Mouse (Mus musculus) 416B (cell line): ENCODE data around the gene AA467197.
A peak's percentile ranks its signal among the peaks of the same experiment; 100 is the strongest.

Experiments
- DNase-seq: peaks from one replicate; pipeline ENCODE4 v3.0.0; 2011; ENCODE audit warnings: low read depth

AA467197 gene

GRCm38 (mm10) chr2:122638673-122639072 lies 1.9 kb downstream of the AA467197 start:
- no peak for DNase-seq

- peak; percentile 94 for DNase-seq
Measured at GRCm38 (mm10) chr2:122652096-122653084, 15.6 kb downstream of the AA467197 start.

GRCm38 (mm10) chr2:122656052-122656451 lies 19.3 kb downstream of the AA467197 start:
- DNase-seq = no peak

DNA sequence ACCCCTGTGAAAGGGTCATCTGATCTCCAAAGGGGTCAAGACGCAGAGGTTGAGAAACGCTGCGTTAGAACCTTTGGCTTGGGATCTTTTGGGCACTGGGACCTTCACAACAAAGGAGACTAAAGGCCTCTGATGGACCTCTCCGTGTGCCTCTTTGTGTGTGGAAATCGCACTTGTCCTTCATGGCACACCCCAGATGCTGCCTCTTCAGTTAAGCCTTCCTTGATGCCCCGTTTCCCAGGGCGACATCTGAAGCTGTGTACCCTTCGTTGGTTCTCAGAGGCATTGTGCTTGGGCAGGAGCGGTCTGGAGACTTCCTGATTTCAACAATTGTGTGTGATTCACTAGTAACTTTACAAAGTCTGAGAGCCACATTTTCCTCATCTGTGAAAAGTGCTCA lies 20.0 kb downstream of the AA467197 start:
- DNase-seq = no peak

DNA sequence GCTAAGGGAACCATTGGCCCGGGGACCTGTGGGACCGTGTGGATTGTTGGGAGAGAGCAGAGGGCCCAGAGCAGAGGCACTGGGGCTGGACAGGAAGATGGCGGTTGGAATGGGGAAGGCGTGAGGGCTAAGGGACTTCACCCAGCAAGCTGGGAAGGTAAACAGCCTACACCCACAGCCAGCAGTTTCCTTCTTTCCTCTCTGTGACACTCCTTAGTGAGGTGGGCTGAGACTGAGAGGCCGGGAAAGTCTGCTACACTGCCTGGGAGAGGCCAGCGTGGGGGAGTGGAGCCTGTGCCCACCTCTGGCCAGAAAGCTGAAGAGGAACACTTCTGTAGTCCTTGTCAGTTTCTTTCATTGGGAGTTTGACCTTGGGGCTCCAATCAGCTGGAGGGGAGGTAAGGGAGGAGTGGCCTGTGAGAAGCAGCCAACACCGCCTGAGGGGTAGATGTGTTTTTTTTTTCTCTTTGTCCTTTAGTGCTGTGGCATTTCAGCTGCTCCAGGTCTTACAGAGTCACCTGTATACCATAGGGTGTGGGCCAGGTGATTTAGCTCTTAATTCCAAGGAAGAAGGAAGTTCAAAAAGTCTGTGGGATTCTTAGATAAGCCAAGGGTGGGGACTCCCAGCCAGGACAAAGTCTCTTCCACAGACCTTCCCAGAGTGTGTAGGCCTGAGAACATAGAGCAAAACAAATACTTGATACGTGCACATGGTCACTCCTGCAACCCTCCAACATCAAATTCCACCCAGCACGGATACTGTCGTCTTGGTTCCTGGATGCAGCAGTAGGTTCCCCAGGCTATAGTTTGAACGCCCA lies 21.1 kb downstream of the AA467197 start:
- no peak for DNase-seq

DNA sequence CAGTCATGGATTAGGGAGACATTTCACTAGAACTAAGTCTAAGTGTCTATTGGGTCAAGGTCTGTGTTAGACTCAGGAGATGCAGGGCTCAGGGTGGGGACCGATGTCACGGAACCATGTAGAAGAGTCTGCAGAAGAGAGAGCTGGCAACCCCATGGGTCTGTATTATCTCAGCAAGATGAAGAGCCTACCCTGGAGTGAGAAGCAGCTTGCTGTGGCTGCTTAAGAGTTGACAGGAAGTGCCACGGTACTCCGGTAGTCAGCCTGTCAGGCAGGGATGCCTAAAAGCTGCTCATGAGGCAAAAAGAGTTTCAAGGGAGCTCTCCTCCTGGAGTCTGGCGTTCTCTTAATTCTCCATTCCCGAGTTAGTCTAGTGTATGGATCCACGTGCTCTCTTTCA lies 23.0 kb downstream of the AA467197 start:
- no peak for DNase-seq

- peak; percentile 32 for DNase-seq
Measured at GRCm38 (mm10) chr2:122665253-122665972, 28.6 kb downstream of the AA467197 start.

- peak; percentile 75 for DNase-seq
Measured at GRCm38 (mm10) chr2:122665973-122666875, 29.4 kb downstream of the AA467197 start.

GRCm38 (mm10) chr2:122667856-122668255 lies 31.1 kb downstream of the AA467197 start:
- peak; percentile 83 for DNase-seq

- DNase-seq = no peak
Measured at GRCm38 (mm10) chr2:122671714-122672113, 34.9 kb downstream of the AA467197 start.

DNA sequence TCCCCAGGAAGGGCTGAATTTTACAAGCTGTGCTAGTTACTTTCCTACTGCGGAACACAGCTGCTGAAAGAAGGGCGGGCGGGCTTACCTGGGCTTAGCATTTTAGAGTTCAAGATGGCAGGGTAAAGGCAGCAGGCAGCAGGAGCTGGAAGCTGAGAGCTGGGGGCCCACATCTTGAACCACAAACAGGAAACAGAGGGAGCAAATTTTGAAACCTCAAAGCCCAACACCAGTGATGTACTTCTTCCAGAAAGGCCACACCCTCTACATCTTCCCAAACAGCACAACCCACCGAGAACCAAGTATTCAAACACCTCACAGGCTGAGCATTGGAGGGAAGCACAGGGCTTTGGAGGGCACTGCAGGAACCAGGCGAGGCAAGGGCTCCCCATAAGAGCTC lies 36.1 kb downstream of the AA467197 start:
- peak; percentile 81 for DNase-seq

DNA sequence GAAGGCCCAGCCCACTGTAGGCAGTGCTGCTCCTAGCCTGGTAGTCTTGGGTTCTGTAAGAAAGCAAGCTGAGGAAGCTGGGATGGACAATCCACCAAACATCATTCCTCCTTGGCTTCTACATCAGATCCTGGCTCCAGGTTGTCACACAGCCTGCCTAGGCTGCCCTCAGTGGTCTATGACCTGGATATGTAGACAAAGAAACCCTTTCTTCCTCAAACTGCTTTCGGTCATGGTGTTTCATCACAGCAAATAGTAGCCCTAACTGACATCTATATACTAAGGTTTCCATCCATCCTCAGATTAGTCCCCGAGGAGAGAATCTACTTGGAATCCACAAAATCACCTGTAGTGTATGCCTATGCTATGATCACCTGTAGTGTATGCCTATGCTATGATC lies 38.3 kb downstream of the AA467197 start:
- DNase-seq = no peak

- no peak for DNase-seq
Measured at GRCm38 (mm10) chr2:122681379-122682137, 44.8 kb downstream of the AA467197 start.

GRCm38 (mm10) chr2:122682520-122682919 lies 45.7 kb downstream of the AA467197 start:
- DNase-seq = no peak

DNA sequence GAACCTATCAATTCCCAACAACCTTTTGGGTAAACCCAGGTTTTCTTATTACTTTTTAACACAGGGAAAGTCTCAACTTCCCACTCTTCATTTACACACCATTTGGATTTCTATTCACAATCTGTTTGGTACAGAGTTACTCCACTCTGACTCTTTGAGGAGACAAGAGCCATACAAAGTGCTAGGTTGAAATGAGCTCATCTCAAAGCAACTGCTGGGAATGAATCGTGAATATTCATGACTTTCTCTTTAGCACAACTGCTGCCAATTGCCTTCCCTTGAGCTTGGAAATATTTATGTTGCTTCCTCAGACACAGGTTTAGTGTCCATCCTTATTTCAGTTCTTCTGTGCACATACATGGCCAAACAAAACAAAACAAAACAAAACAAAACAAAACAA lies 46.9 kb downstream of the AA467197 start:
- DNase-seq = no peak

GRCm38 (mm10) chr2:122686665-122687064 lies 49.9 kb downstream of the AA467197 start:
- no peak for DNase-seq
